Mouse (Mus musculus) stomach, embryonic 14.5 days (tissue): Measurements from ENCODE around the gene Acap2. TPM values are rescaled to one million over a fixed set of nuclear protein-coding genes. Genes with fewer than 3 reads are reported as not detected.
A peak's percentile ranks its signal among the peaks of the same experiment; 100 is the strongest.

Experiments
- ATAC-seq: fragments of 200-750 bp; cut with Nextera tagmentation; 2 replicates; pipeline ENCODE4 v1.8.0; 2017; ENCODE audit warnings: low read depth, moderate TSS enrichment; ENCODE audit not compliant: insufficient number of reproducible peaks, insufficient read depth, low FRiP score
- H3K27ac ChIP-seq: fragments of 300-500 bp; sonication (generic); 2 replicates; pipeline ENCODE4 v1.5.1; 2014; ENCODE audit warnings: mild to moderate bottlenecking, low read length, moderate library complexity, mixed read lengths
- H3K27me3 ChIP-seq: fragments of 300-500 bp; sonication (generic); 2 replicates; pipeline ENCODE4 v1.6.1; 2014; ENCODE audit warnings: low read length, control low read depth, mixed read lengths; ENCODE audit not compliant: control insufficient read depth, insufficient read depth
- H3K36me3 ChIP-seq: fragments of 300-500 bp; sonication (generic); 2 replicates; pipeline ENCODE4 v1.6.1; 2014; ENCODE audit warnings: mild to moderate bottlenecking, control low read depth, low read length, moderate library complexity, mixed read lengths; ENCODE audit not compliant: control insufficient read depth, insufficient read depth
- H3K4me1 ChIP-seq: fragments of 300-500 bp; sonication (generic); 2 replicates; pipeline ENCODE4 v1.6.1; 2014; ENCODE audit warnings: low read length, control low read depth, mixed read lengths; ENCODE audit not compliant: control insufficient read depth, insufficient read depth
- H3K4me2 ChIP-seq: fragments of 300-500 bp; sonication (generic); replicated peaks from 2 replicates; pipeline ENCODE4 v1.6.1; 2014; ENCODE audit warnings: low read depth, low read length, control low read depth
- H3K4me3 ChIP-seq: fragments of 300-500 bp; sonication (generic); 2 replicates; pipeline ENCODE4 v1.5.1; 2014; ENCODE audit warnings: low read depth, low read length, control low read depth
- H3K9ac ChIP-seq: fragments of 300-500 bp; sonication (generic); replicated peaks from 2 replicates; pipeline ENCODE4 v1.6.1; 2014; ENCODE audit warnings: low read depth, mild to moderate bottlenecking, control low read depth, low read length, moderate library complexity, mixed read lengths
- H3K9me3 ChIP-seq: fragments of 300-500 bp; sonication (generic); 2 replicates; pipeline ENCODE4 v1.6.1; 2016; ENCODE audit warnings: low read depth, low read length, control low read depth; ENCODE audit not compliant: control insufficient read depth
- WGBS: fragments of 180-500 bp; shearing (Covaris S2); extraction: QIAGEN DNeasy Blood & Tissue Kit; methylation state at CpG from one replicate; pipeline ENCODE4 v1.1.7; 2014; 5-methylcytosine and 5-hydroxymethylcytosine counted together
- polyA plus RNA-seq: library from polyadenylated mRNA; unstranded; fragments of >200 nt; fragmentation: Nextera tagmentation; extraction: Ambion mirVana; gene quantifications from 2 replicates; pipeline ENCODE4 v1.2.1, GENCODE M21; 2014

Acap2 gene
- polyA plus RNA-seq: 24.9 and 25.0 TPM in 2 replicates

DNA sequence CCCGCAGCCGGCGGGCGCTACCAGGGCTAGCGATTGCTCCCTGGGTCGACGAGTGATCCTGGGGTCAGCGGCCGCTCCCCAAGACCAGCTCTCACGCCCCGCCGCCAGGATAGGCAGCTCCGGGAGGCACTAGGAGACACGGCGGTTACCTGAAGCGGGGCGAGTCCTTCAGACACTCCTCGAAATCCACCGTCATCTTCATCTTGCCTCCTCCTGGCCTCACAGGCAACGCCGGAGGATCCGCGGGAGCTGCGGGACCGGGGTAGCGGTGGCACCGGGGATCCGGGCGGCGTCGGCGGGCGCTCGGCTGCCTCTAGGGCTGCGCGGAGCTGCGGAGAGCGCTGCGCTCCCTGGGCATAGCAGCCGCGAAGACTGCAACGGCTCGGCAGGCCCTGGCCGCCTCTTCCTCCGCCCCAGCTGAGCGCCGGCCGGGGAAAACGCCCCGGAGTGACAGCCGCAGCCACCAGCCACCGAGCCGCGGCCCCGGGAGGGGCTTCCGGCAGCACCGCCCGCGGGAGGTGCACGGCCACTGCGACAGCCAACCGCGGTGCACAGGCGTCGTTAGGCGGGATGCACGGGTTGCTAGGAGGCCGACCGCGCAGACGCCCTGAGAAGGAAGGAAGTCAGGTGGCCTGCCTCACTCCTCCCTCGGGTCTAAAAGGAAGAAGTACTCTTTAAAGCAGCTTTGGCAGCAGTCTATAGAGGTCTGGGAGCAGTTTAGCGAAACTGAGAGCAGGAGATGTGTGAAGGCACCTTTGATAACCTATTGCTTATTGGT is at the start of gene Acap2:
TSS of gene Acap2 (minus strand) at position 456 of the 778 bp plus-strand sequence.
- under 1% methylated on average over 66 of the region's 73 CpGs for WGBS
- Histone ChIP-seq H3K9me3 (no peaks in the 10 kb centered on the region), H3K9ac (peak within 1 kb of the TSS; percentile 92), H3K4me2 (peak within 1 kb of the TSS; percentile 66), H3K27me3 (no peaks in the 10 kb centered on the region), H3K27ac (peak within 1 kb of the TSS; percentile 91), H3K4me3 (peak within 1 kb of the TSS; percentile 96), H3K4me1 (0 out of 2 replicates have a peak, but pooled peaks cover 8% of the 10 kb centered on the region), H3K36me3 (no peaks in the 10 kb centered on the region)
- ATAC-seq: peak; percentile 99

DNA sequence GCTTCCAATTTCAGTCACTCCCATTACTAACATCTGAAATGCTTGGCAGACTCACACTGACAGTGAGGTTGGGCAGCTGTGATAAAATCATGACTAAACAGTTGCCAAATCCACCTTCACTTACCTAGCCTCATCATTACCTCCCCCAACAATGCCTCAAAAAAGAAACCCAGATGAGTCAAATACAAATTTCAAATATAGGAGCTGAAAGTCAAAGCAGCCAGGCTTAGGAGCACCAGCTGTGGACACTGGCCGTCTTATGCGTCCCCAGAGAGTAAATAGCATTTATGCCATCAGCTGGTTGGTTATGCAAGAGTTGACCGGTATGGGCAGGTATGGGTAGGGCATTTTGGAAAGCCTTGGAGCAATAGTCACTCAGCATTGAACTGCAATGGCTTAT is 48.4 kb upstream of the Acap2 start:
- Histone ChIP-seq H3K9me3 (no peaks in the 10 kb centered on the region), H3K27me3 (no peaks in the 10 kb centered on the region), H3K4me3 (no peak overlapping the region), H3K27ac (no peak overlapping the region), H3K4me1 (no peaks in the 10 kb centered on the region), H3K4me2 (no peak overlapping the region), H3K36me3 (0 out of 2 replicates have a peak, but pooled peaks cover 6% of the 10 kb centered on the region), H3K9ac (no peak overlapping the region)
- ATAC-seq: no peak
- 90% methylated on average over 3 of the region's 3 CpGs for WGBS

DNA sequence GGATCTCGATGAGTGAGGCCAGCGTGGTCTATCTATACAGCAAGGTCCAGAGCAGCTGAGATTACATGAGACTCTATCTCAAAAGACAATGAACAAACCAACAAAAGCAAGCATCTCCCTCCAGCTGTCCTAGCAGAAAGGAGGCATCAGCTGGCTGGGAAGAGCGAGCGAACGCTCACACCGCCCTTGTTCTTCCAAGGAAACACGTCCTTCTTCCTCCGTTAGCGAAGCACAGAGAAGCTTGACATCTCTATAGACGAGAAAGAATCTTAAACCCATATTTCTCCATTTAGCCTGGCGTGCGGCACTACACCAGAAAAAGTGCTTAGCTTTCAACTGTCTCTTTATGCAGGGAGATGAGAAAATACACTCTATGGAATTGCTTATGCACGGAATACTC is 47.7 kb upstream of the Acap2 start:
- no peaks in the 10 kb centered on the region for H3K9me3 ChIP-seq
- no peak overlapping the region for H3K4me3 ChIP-seq
- ATAC-seq: no peak
- no peak overlapping the region for H3K9ac ChIP-seq
- no peak overlapping the region for H3K27ac ChIP-seq
- 0 out of 2 replicates have a peak, but pooled peaks cover 6% of the 10 kb centered on the region for H3K36me3 ChIP-seq
- H3K27me3 ChIP-seq: no peaks in the 10 kb centered on the region
- WGBS: 87% methylated on average over 13 of the region's 13 CpGs
- no peaks in the 10 kb centered on the region for H3K4me1 ChIP-seq
- no peak overlapping the region for H3K4me2 ChIP-seq

DNA sequence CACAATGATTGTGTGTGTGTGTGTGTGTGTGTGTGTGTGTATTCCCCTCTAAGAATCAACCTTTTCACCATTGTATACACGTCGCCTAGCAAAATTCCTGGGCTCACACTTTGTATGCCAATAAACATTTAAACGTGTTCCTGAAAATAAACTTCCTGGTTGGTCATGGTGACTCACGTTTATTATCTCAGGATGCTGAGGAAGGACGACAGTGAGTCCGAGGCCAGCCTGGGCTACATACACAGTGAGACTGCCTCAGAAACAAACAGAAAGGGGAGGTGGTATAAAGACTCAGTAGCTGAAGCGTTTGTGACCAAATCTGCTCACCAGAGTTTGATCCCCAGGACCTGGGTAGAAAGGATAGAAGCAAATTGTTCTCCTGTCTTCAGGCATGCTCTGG is 46.4 kb upstream of the Acap2 start:
- no peaks in the 10 kb centered on the region for H3K27me3 ChIP-seq
- no peaks in the 10 kb centered on the region for H3K4me1 ChIP-seq
- no peak for ATAC-seq
- H3K9me3 ChIP-seq: no peaks in the 10 kb centered on the region
- no peak overlapping the region for H3K4me3 ChIP-seq
- 75% methylated on average over 7 of the region's 7 CpGs for WGBS
- H3K4me2 ChIP-seq: no peak overlapping the region
- H3K27ac ChIP-seq: no peak overlapping the region
- no peak overlapping the region for H3K9ac ChIP-seq
- 0 out of 2 replicates have a peak, but pooled peaks cover under 1% of the 10 kb centered on the region for H3K36me3 ChIP-seq

DNA sequence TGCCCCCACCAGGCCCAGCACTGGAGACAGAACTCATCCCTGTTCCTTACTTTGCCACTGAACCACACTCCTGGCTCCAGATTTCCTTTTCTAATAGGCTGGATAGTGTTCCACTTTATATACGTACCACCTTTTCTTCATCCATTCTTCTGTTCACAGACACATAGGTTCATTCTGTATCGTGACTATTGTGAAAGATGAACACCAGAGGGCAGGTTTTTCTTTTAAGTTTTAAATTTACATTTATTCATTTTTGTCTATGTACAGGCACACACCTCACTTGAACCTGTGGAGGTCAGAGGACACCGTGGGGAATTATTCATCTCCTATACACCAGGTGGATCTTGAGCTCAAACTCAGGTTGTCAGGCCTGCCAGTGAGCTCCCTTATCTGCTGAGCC is 43.0 kb upstream of the Acap2 start:
- no peak overlapping the region for H3K4me2 ChIP-seq
- H3K9ac ChIP-seq: no peak overlapping the region
- H3K9me3 ChIP-seq: no peaks in the 10 kb centered on the region
- H3K4me1 ChIP-seq: no peaks in the 10 kb centered on the region
- H3K27ac ChIP-seq: no peak overlapping the region
- no peak overlapping the region for H3K4me3 ChIP-seq
- H3K27me3 ChIP-seq: no peaks in the 10 kb centered on the region
- WGBS: 73% methylated on average over 3 of the region's 3 CpGs
- no peak for ATAC-seq
- H3K36me3 ChIP-seq: no peaks in the 10 kb centered on the region

DNA sequence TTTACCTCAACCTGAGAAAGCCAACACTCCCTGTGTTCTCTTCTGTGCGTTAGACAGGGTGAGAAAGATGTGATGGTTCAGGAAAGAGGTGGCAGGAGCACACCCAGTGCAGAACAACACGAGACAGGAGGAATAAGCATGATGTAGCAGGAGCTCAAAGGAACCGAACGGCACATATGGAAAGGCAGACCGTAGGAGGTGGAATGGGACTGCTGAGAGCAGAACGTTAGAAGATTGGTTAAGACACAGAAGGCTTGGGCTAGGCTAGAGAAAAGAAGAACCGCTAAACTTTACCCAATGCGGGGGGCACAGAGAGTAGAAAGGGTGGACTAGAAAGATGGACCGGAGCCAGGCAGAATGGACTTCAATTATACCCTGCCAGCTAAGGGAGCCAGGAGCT is 40.4 kb upstream of the Acap2 start:
- 82% methylated on average over 9 of the region's 9 CpGs for WGBS
- ATAC-seq: no peak
- H3K36me3 ChIP-seq: no peaks in the 10 kb centered on the region
- H3K9me3 ChIP-seq: no peaks in the 10 kb centered on the region
- H3K27me3 ChIP-seq: no peaks in the 10 kb centered on the region
- H3K27ac ChIP-seq: no peak overlapping the region
- H3K4me3 ChIP-seq: no peak overlapping the region
- no peak overlapping the region for H3K4me2 ChIP-seq
- no peak overlapping the region for H3K9ac ChIP-seq
- no peaks in the 10 kb centered on the region for H3K4me1 ChIP-seq

DNA sequence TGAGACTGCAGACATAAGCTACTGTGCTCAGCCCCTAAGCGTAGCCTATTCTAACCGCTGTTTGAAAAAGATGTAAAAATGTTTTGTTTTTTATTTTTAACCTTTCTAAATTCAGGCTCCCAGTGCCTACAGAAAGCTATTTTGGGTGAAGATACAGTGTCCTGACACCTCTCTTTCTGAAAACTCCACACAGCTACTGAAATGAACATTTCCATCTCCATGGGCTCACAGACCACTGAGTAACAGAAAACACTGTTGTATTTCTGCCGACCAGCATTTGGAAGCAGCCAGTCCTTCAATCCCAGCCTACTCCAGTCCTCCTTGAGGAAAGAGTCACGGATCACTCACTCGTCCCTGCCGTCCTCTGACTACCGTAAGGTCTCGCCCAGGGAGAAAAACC is 39.5 kb upstream of the Acap2 start:
- ATAC-seq: no peak
- Histone ChIP-seq H3K27me3 (no peaks in the 10 kb centered on the region), H3K4me1 (no peaks in the 10 kb centered on the region)

DNA sequence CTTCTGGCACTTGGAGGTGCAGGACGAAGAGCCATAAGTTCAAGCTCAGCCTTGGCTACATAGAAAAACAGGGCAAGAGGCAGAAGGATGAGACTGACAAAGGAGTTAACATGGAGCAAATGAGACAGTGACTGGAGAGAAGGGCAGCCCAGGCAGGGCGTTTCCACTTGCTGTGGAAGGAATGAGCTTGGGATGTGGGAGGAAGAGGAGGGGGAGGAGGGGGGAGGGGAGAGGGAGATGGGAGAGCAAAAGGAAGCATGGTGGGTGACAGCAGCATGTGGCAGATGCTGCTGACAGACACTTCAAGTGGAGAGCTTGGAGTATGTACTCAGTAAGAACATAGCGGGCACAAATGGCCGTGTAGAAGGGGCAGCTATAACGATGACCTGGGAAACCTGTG is 37.2 kb upstream of the Acap2 start:
- 75% methylated on average over 5 of the region's 5 CpGs for WGBS

More for the DNA sequence above, 39.5 kb upstream of the Acap2 start:
- Histone ChIP-seq H3K36me3 (no peaks in the 10 kb centered on the region), H3K9ac (no peak overlapping the region), H3K27ac (no peak overlapping the region), H3K9me3 (no peaks in the 10 kb centered on the region), H3K4me3 (no peak overlapping the region), H3K4me2 (no peak overlapping the region)
- WGBS: 93% methylated on average over 8 of the region's 8 CpGs

More for the DNA sequence above, 37.2 kb upstream of the Acap2 start:
- H3K4me3 ChIP-seq: no peak overlapping the region
- no peak overlapping the region for H3K27ac ChIP-seq
- no peaks in the 10 kb centered on the region for H3K27me3 ChIP-seq
- H3K9me3 ChIP-seq: no peaks in the 10 kb centered on the region
- ATAC-seq: no peak
- H3K4me2 ChIP-seq: no peak overlapping the region
- H3K4me1 ChIP-seq: peaks cover 7% of the 10 kb centered on the region; the same call in 1 of the 2 replicates
- no peak overlapping the region for H3K9ac ChIP-seq
- no peaks in the 10 kb centered on the region for H3K36me3 ChIP-seq
